Mouse (Mus musculus): Measurements from ENCODE around the gene Hes2.

GRCm38 (mm10) chr4:152150546-152150945, 8.1 kb upstream of the Hes2 start:
- TF ChIP-seq CTCF (IDR thresholded peaks at IDR 0.05; ENCODE audit: low read depth) (no peak), EP300 (IDR thresholded peaks at IDR 0.05; ENCODE audit: low read depth) (no peak)
